Mouse (Mus musculus) embryo, embryonic 10.5 days (tissue): ENCODE measurements around the gene Mpdu1.
"Not testable (repeated sequence)": the region's sequence is repeated elsewhere in the genome, so short reads cannot be mapped to it uniquely, and the experiment has no call there.

Experiments used
- DNase-seq: peaks from one replicate; pipeline ENCODE4 v3.0.0-alpha.2; 2015; ENCODE audit warnings: low spot score

Mpdu1 gene

GRCm38 (mm10) chr11:69665457-69665960, 3.1 kb upstream of the Mpdu1 start:
- no peak for DNase-seq

DNA sequence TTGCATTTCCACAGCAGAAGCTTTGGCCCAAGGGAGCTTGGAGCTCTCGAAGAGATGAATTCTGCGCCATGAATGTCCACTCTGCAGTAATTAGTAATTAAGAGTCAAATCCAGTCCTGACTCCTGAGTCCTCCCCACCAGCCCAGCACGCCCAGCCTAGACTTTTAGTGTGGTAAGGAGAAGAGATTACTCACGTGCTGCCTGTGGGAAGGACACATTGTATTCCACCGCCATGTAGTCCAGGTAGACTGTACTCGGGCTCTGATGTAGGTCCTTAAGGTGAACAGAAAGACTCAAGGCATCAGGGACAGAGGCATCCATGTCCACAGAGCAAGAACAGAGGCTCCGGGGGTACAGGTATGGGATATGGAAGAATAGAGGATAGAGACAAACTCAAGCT, 2.4 kb upstream of the Mpdu1 start:
- no peak for DNase-seq

DNA sequence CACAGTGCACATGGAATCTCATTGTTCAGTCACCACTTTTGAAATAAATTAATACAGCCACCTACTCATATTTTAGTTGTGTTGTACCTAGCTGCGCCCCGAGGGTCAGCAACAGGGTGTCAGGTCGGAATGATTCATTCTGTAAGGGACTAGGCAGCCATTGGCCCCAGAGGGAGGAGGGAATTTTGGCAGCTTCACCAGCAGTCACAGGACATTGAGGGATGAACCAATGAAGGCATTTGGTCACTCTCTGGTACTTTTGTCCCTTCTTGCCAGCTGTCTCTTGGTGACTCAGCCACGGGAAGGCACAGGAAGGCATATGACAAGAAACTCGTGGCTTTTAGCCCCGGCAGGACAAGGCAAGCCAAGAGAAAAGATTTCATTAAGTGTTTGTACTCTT, 1.4 kb upstream of the Mpdu1 start:
- no peak for DNase-seq

DNA sequence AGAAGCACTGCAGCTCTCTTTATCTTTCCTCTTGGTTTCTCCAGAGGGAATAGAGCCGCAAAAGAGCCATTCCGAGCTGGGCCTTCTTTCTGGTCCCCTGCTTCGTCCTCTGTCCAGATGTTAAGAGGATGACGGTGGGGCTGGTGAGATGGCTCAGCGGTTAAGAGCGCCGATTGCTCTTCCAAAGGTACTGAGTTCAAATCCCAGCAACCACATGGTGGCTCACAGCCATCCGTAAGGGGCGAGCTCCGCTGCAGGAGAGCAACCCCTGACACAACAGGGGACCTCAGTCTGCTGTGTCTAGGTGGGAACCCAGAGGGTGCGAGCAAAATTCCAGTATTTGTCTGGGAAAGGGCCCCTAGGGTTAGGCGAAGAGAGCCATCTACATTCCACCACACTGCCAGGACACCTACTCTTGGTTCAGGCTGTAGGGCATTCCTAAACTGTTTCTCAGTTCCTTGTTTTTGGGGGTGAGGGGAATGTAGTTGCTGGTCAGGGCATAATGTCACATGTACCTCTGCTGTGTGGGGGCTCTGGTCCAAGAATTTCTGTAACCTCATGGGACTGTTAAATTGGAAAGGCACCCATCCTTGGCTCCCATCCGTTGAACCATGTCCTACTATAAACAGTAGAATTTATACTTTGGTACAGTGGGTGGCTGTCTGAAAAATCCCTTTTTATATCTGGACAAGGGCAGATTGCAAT, 677 bp upstream of the Mpdu1 start:
- DNase-seq: no peak

- peak; percentile 13 for DNase-seq
Measured at GRCm38 (mm10) chr11:69661221-69661881, 1.1 kb downstream of the Mpdu1 start.

DNA sequence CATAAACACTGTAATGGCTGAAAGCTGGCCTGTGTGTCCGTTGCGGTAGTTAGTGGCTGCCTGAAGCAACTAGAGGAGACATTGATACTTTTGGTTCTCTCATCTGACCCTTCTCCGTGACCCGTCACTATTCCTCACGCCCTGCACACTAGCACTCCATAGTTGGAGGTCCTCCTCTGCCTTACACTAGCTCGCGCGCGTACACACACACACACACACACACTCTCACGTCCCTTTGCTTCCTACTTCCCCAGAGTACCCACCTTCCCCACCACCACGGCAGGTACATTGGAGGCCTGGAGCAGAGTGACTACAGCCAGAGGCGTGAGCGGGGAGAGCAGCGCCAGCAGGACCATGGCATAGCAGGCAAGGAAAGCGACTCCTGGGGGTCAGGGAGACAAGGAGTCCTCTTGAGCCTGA, 5.0 kb downstream of the Mpdu1 start:
- no peak for DNase-seq

GRCm38 (mm10) chr11:69656617-69657461, 5.6 kb downstream of the Mpdu1 start:
- DNase-seq: peak; percentile 89

DNA sequence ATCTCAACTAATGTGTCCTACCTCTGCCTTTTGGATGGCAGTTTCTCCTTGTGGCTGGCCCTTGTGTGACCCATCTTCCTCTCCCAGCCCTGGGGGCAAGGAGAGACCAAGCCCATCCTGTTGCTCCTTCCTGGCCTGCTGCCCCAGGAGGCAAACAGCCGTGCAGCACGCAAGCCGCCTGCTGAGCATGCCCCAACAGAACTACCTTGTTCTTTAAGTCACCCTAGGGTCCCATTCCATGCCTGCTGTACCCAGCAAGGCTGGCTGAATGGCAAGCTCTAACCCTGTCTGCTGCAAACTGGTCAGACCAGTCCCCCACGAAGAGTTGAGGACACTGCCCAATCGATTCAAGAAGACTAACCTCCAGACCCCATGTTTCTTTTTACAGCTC, 6.4 kb downstream of the Mpdu1 start:
- no peak for DNase-seq

DNA sequence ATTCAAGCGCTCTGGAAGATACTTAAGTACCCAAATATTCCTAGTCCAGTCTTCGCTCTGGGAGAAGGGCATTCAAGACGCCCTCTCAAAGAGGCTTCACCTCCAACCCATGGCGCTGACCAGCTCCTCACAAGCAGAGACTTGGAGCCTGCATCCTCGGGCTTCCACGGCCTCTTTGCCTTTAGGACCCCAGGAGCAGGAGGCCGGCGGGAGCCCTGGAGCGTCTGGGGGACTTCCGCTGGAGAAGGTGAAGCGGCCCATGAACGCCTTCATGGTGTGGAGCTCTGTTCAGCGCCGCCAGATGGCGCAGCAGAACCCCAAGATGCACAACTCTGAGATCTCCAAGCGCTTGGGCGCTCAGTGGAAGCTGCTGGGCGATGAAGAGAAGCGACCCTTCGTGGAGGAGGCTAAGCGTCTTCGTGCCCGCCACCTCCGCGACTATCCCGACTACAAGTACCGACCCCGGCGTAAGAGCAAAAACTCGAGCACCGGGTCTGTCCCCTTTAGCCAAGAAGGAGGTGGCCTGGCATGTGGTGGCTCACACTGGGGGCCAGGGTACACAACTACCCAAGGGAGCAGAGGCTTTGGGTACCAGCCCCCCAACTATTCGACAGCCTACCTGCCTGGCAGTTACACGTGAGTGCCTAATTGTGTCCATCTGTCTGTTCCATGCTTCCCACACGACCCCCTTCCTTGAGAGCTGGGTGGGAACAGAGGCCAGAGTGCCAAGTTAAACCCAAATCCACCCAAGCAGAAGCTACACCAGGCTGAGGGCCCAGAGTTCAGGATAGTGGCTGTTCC, 7.0 kb downstream of the Mpdu1 start, which contains the start of gene Sox15:
Gene Sox15, plus strand, starts transcription at position 51 of the 801 bp plus-strand sequence.
- DNase-seq: peak; percentile 90

DNA sequence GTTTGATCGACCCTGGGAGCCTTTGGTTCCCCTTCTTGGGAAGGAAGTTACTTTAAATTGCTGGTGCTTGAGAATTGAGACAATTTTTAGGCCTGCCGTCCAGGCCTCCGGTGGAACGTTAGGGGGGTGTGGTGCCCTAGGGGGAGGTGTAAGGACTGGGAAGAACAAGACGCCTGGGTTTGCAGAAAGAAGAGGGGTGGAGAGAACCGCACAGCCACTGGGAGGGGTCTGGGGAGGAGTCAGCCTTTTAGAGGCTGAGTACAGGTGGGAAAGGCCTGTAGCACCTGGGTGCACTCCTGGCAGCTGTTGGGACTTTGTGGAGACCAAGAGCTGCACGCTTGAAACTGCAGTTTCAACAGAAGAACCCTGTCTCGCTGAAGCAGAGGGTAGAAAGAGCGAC, 7.7 kb downstream of the Mpdu1 start:
- DNase-seq: no peak

- no peak for DNase-seq
Measured at GRCm38 (mm10) chr11:69653399-69653798, 9.0 kb downstream of the Mpdu1 start.

DNA sequence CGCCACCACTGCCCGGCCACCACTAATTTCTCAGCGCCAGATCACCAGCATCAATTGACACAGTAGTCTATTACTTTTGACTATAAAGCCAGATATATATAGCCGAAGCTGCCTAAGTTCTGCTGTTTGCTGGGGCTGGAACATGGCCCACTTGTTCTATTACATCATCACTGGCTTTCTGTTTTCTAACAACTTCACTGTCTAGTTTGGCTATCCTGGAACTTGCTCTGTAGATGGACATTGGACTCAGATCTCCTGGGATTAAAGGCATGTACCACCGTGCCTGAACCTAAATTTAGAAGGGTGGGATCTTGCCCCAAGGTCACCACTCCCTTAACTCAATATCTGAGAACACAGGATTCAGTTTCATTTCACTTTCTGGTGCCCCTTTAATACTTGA, 16.6 kb downstream of the Mpdu1 start:
- DNase-seq: no peak

- DNase-seq: no peak
Measured at GRCm38 (mm10) chr11:69635471-69635870, 27.0 kb downstream of the Mpdu1 start.

- DNase-seq: peak; percentile 55
Measured at GRCm38 (mm10) chr11:69633128-69633866, 29.1 kb downstream of the Mpdu1 start.

DNA sequence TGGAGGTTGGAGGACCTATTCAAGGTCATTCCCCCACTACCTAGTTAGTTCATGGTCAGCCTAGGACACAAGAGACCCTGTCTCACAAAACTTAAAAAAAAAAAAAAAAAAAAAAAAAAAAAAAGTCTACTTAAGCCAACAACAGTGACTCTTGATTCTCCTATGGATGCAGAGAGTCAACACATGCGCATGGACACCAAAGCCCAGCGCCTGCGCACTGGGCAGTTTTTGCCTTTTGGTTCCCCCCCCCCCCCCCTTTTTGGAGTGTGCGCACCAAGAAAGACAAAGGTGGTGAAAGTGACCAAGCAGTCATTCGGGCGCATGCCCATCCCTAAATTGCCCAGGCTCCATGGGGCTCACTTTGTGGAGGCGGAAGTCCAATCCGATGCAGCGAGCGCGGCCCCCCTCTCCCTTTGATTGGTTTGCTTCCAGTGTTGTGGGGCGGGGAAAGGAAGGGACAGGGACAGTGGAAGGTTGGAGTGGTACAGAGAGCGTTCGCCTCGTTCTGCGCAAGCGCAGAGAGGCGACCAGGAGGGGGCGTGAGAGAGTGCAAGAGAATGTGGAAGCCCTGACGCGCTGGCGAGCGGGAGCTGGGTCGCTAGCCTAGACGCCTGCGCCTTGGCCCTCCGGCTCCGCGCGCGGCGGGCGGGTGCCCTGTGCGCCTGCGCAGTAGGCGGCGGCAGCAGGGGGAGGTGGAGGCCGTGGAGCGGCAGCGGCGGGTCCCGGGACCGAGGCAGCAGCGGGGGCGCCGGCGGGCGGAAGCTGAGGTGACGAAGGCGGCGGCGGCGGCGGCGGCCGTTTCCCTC, 30.0 kb downstream of the Mpdu1 start, which contains the start of gene Fxr2:
Gene Fxr2, plus strand, starts transcription at position 707 of the 806 bp plus-strand sequence.
- DNase-seq: peak; percentile 100

- DNase-seq: peak; percentile 45
Measured at GRCm38 (mm10) chr11:69629802-69630201, 32.6 kb downstream of the Mpdu1 start.

- peak; percentile 92 for DNase-seq
Measured at GRCm38 (mm10) chr11:69628286-69628685, 34.2 kb downstream of the Mpdu1 start.

GRCm38 (mm10) chr11:69624339-69624738, 38.1 kb downstream of the Mpdu1 start:
- DNase-seq: not testable (repeated sequence)

DNA sequence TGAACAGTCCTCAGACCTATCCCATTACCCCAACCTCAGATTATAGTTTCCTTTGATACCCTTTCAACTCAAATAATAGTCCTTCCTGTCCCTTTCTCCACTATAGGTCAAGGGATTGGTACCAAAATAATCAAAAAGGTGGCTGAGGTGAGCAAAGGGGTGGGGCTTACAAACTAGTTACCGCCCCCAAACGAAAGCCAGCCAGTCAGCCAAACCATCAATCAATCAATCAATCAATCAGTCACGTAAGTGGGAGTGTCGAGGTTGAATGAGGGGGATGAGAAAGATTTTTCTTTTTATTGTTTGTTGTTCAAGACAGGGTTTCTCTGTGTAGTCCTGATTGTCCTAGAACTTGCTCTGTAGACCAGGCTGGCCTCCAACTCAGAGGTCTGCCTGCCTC, 39.4 kb downstream of the Mpdu1 start:
- DNase-seq: no peak

GRCm38 (mm10) chr11:69622406-69622805, 40.0 kb downstream of the Mpdu1 start:
- DNase-seq: peak; percentile 29
